Mouse (Mus musculus) CH12.LX (cell line): ENCODE data around the gene Gm49384. TPM values are rescaled to one million over a fixed set of nuclear protein-coding genes. Genes with fewer than 3 reads are reported as not detected.
A peak's percentile ranks its signal among the peaks of the same experiment; 100 is the strongest.

Source experiments
- DNase-seq: peaks from one replicate; pipeline ENCODE4 v3.0.0-alpha.2; 2013; ENCODE audit errors: extremely low read depth
- H3K27ac ChIP-seq: 2 replicates; pipeline ENCODE4 v1.5.1; 2012; ENCODE audit warnings: low read depth, mild to moderate bottlenecking, control low read depth, moderate library complexity; ENCODE audit not compliant: insufficient read depth
- H3K27me3 ChIP-seq: replicated peaks from 2 replicates; pipeline ENCODE3; 2012; ENCODE audit warnings: inconsistent platforms
- H3K36me3 ChIP-seq, 2 experiments: replicated peaks in 1 of 2; 2 replicates each; pipeline versions ENCODE3 to v1.6.1; 2012; ENCODE audit warnings: inconsistent platforms in 1 of 2, low read length in 1 of 2, mild to moderate bottlenecking in 1 of 2, mixed read lengths in 1 of 2, moderate library complexity in 1 of 2; ENCODE audit not compliant: control insufficient read depth in 1 of 2, insufficient read depth in 1 of 2
- H3K4me1 ChIP-seq, 2 experiments: 2 replicates each; pipeline ENCODE4 v1.6.1; 2012; ENCODE audit warnings: inconsistent platforms in 1 of 2, moderate library complexity in 1 of 2; ENCODE audit not compliant: insufficient read depth in 2 of 2, control insufficient read depth in 1 of 2
- H3K4me2 ChIP-seq: 2 replicates; pipeline ENCODE4 v1.6.1; 2012; ENCODE audit warnings: low read depth, mild to moderate bottlenecking, control low read depth; ENCODE audit not compliant: poor library complexity, insufficient read depth, severe bottlenecking
- H3K4me3 ChIP-seq, 3 experiments: fragments of 150-350 bp in 1 of 3; sonication (generic) in 1 of 3; replicated peaks in 1 of 3; 2 replicates each; pipeline versions ENCODE3 to v1.5.1; 2011 to 2012; ENCODE audit warnings: low read depth in 2 of 3, low read length in 2 of 3, mild to moderate bottlenecking in 2 of 3, moderate library complexity in 2 of 3, control low read depth in 1 of 3, improper control_type of control experiment in 1 of 3, inconsistent platforms in 1 of 3, mixed read lengths in 1 of 3; ENCODE audit not compliant: poor library complexity in 1 of 3
- H3K79me2 ChIP-seq: replicated peaks from 2 replicates; pipeline ENCODE4 v1.6.1; 2012; ENCODE audit warnings: mild to moderate bottlenecking, moderate library complexity; ENCODE audit not compliant: control insufficient read depth, poor library complexity, insufficient read depth, severe bottlenecking; ENCODE audit errors: extremely low read depth
- H3K9ac ChIP-seq: 2 replicates; pipeline ENCODE4 v1.6.1; 2012; ENCODE audit warnings: low read depth, mild to moderate bottlenecking, control low read depth, moderate library complexity; ENCODE audit not compliant: insufficient read depth
- H3K9me3 ChIP-seq: replicated peaks from 2 replicates; pipeline ENCODE3; 2012; ENCODE audit warnings: low read length, inconsistent platforms, mixed read lengths
- BHLHE40 ChIP-seq: IDR thresholded peaks from 2 replicates; pipeline ENCODE4 v1.6.1; 2011; ENCODE audit warnings: mild to moderate bottlenecking, low read depth, low read length, improper control_type of control experiment
- CHD2 ChIP-seq: IDR thresholded peaks from 2 replicates; pipeline ENCODE4 v1.6.1; 2011; ENCODE audit warnings: low read length, improper control_type of control experiment
- E2F4 ChIP-seq: IDR thresholded peaks from 2 replicates; pipeline ENCODE4 v1.6.1; 2011; ENCODE audit warnings: low read depth, low read length, improper control_type of control experiment; ENCODE audit not compliant: insufficient replicate concordance
- EP300 ChIP-seq: IDR thresholded peaks from 2 replicates; pipeline ENCODE4 v1.6.1; 2011; ENCODE audit warnings: low read length, improper control_type of control experiment
- ETS1 ChIP-seq: conservative IDR thresholded peaks from 2 replicates; pipeline ENCODE4 v1.6.1; 2012; ENCODE audit warnings: low read depth, mild to moderate bottlenecking, inconsistent platforms, low read length, improper control_type of control experiment, moderate library complexity
- HCFC1 ChIP-seq: IDR thresholded peaks from 2 replicates; pipeline ENCODE4 v1.6.1; 2012; ENCODE audit warnings: low read depth, mild to moderate bottlenecking, inconsistent platforms, low read length, improper control_type of control experiment
- IRF4 ChIP-seq: IDR thresholded peaks from 2 replicates; pipeline ENCODE4 v1.6.1; 2014; ENCODE audit warnings: low read depth, mild to moderate bottlenecking, inconsistent platforms, low read length, improper control_type of control experiment
- JUN ChIP-seq: IDR thresholded peaks from 2 replicates; pipeline ENCODE4 v1.6.1; 2011; ENCODE audit warnings: low read depth, mild to moderate bottlenecking, low read length, improper control_type of control experiment, moderate library complexity; ENCODE audit not compliant: insufficient read depth
- MAFK ChIP-seq: IDR thresholded peaks from 2 replicates; pipeline ENCODE4 v1.6.1; 2011; ENCODE audit warnings: low read length, improper control_type of control experiment; ENCODE audit not compliant: insufficient replicate concordance
- MAX ChIP-seq: IDR thresholded peaks from 2 replicates; pipeline ENCODE4 v1.6.1; 2011; ENCODE audit warnings: low read length, improper control_type of control experiment
- MEF2A ChIP-seq: IDR thresholded peaks from 2 replicates; pipeline ENCODE4 v1.6.1; 2014; ENCODE audit warnings: low read depth, mild to moderate bottlenecking, inconsistent platforms, low read length, improper control_type of control experiment, borderline replicate concordance
- MXI1 ChIP-seq: IDR thresholded peaks from 2 replicates; pipeline ENCODE4 v1.6.1; 2011; ENCODE audit warnings: mild to moderate bottlenecking, low read depth, low read length, improper control_type of control experiment
- NRF1 ChIP-seq: IDR thresholded peaks from 2 replicates; pipeline ENCODE4 v1.6.1; 2014; ENCODE audit warnings: low read depth, mild to moderate bottlenecking, inconsistent platforms, low read length, improper control_type of control experiment, moderate library complexity
- PAX5 ChIP-seq: IDR thresholded peaks from 2 replicates; pipeline ENCODE4 v1.6.1; 2012; ENCODE audit warnings: low read length, inconsistent platforms, mixed read lengths
- POLR2A ChIP-seq: IDR thresholded peaks from 2 replicates; pipeline ENCODE4 v1.6.1; 2011; ENCODE audit warnings: low read depth, mild to moderate bottlenecking, improper control_type of control experiment, low read length
- RAD21 ChIP-seq: IDR thresholded peaks from 2 replicates; pipeline ENCODE4 v1.6.1; 2011; ENCODE audit warnings: low read depth, mild to moderate bottlenecking, low read length, improper control_type of control experiment, moderate library complexity
- RCOR1 ChIP-seq: conservative IDR thresholded peaks from 2 replicates; pipeline ENCODE4 v1.6.1; 2012; ENCODE audit warnings: low read depth, mild to moderate bottlenecking, inconsistent platforms, low read length, improper control_type of control experiment
- TCF12 ChIP-seq: IDR thresholded peaks from 2 replicates; pipeline ENCODE4 v1.6.1; 2014; ENCODE audit warnings: low read depth, mild to moderate bottlenecking, inconsistent platforms, low read length, improper control_type of control experiment
- UBTF ChIP-seq: IDR thresholded peaks from 2 replicates; pipeline ENCODE4 v1.6.1; 2012; ENCODE audit warnings: low read depth, mild to moderate bottlenecking, inconsistent platforms, low read length, improper control_type of control experiment, moderate library complexity
- USF1 ChIP-seq: IDR thresholded peaks from 2 replicates; pipeline ENCODE4 v1.6.1; 2014; ENCODE audit warnings: low read depth, mild to moderate bottlenecking, inconsistent platforms, low read length, improper control_type of control experiment
- ZC3H11A ChIP-seq: IDR thresholded peaks from 2 replicates; pipeline ENCODE4 v1.6.1; 2012; ENCODE audit warnings: low read depth, mild to moderate bottlenecking, inconsistent platforms, low read length, improper control_type of control experiment
- ZKSCAN1 ChIP-seq: IDR thresholded peaks from 2 replicates; pipeline ENCODE4 v1.6.1; 2012; ENCODE audit warnings: low read depth, inconsistent platforms, low read length, improper control_type of control experiment, borderline replicate concordance
- ZMIZ1 ChIP-seq: IDR thresholded peaks from 2 replicates; pipeline ENCODE4 v1.6.1; 2012; ENCODE audit warnings: low read depth, mild to moderate bottlenecking, inconsistent platforms, low read length, improper control_type of control experiment
- ZNF384 ChIP-seq: IDR thresholded peaks from 2 replicates; pipeline ENCODE4 v1.6.1; 2012; ENCODE audit warnings: low read depth, low read length, improper control_type of control experiment, inconsistent platforms
- dilution Hi-C: fragments of 300-500 bp; cut with MboI; formaldehyde crosslinking; loops from 2 replicates; pipeline ENCODE4 v1.14.3; 2020; ENCODE audit warnings: low sequenced_read_pairs; ENCODE audit not compliant: extremely low pct_unique_long_range_greater_than_20kb, extremely low pct_ligation_motif_present
- in situ Hi-C: fragments of 300-500 bp; cut with MboI; formaldehyde crosslinking; loops from 3 replicates; pipeline ENCODE4 v1.14.3; 2019; ENCODE audit warnings: low sequenced_read_pairs, low pct_ligation_motif_present, low pct_unique_long_range_greater_than_20kb, mixed read lengths
- polyA plus RNA-seq: library from polyadenylated mRNA; unstranded; fragments of >175 nt; gene quantifications from 2 replicates; pipeline ENCODE4 v1.2.1, GENCODE M21; 2012; ENCODE audit warnings: low read depth; ENCODE audit not compliant: insufficient read length
- total RNA-seq, 2 experiments: library from RNA; depleted of rRNA; stranded (reverse); fragments of 300-350 nt in 1 of 2; fragments of >200 nt in 1 of 2; gene quantifications; 2 replicates each; pipeline ENCODE4 v1.2.3; 2012 to 2014

Gene Gm49384
- total and polyA plus RNA-seq, 3 experiments: 23.4 to 54.9 (median 34.4) TPM

- H3K4me2 ChIP-seq: no peak overlapping the region
- no peaks in the 10 kb centered on the region for H3K9me3 ChIP-seq
- no peak for DNase-seq
- H3K36me3 ChIP-seq: peaks cover 35 to 67% of the 10 kb centered on the region in 2 experiments
- peaks cover 4 to 79% of the 10 kb centered on the region in 2 experiments; a peak in 2 of 4 replicates for H3K4me1 ChIP-seq
- no peaks in the 10 kb centered on the region for H3K27me3 ChIP-seq
- no peak overlapping the region for H3K4me3 ChIP-seq
- TF ChIP-seq MAFK: no peak
- TF ChIP-seq JUN: no peak
- TF ChIP-seq UBTF: no peak
- no peak for TF ChIP-seq RAD21
- TF ChIP-seq USF1: no peak
- TF ChIP-seq ZC3H11A: no peak
- TF ChIP-seq MXI1: no peak
- TF ChIP-seq MAX: no peak
- TF ChIP-seq ZMIZ1: no peak
- TF ChIP-seq ZKSCAN1: no peak
- no peak for TF ChIP-seq IRF4
- TF ChIP-seq RCOR1: no peak
- TF ChIP-seq E2F4: no peak
- no peak for TF ChIP-seq EP300
- no peak for TF ChIP-seq CHD2
- TF ChIP-seq PAX5: no peak
- no peak for TF ChIP-seq NRF1
- TF ChIP-seq POLR2A: no peak
- no peaks in the 10 kb centered on the region for H3K79me2 ChIP-seq
- H3K27ac ChIP-seq: peak overlapping the region; percentile 69
- no peak overlapping the region for H3K9ac ChIP-seq
- in situ Hi-C loops: loop anchor here (25.0 kb wide), 2 partner anchors 372 to 472 kb away; partner anchors contain the start of genes Sos2 and Vcpkmt
- dilution Hi-C loops: no loop called here
Observed at GRCm38 (mm10) chr12:69215000-69215785, 11.1 kb upstream of the Gm49384 start.

- Histone ChIP-seq H3K27ac (peak overlapping the region; percentile 10), H3K4me2 (no peak overlapping the region), H3K4me1 (peaks cover 4 to 71% of the 10 kb centered on the region in 2 experiments; a peak in 2 of 4 replicates), H3K27me3 (no peaks in the 10 kb centered on the region), H3K79me2 (no peaks in the 10 kb centered on the region), H3K9me3 (no peaks in the 10 kb centered on the region), H3K9ac (no peak overlapping the region), H3K36me3 (peaks cover 36 to 69% of the 10 kb centered on the region in 2 experiments), H3K4me3 (no peak overlapping the region)
- in situ Hi-C loops (loop anchor here (25.0 kb wide), 2 partner anchors 373 to 473 kb away; partner anchors contain the start of genes Sos2 and Vcpkmt), dilution Hi-C loops (no loop called here)
- DNase-seq: peak; percentile 70
- TF ChIP-seq BHLHE40 (0 out of 2 replicates have a peak, but pooled peaks have one; percentile 22), EP300 (0 out of 2 replicates have a peak, but pooled peaks have one; percentile 26), ZNF384 (0 out of 2 replicates have a peak, but pooled peaks have one; percentile 36), HCFC1 (no peak), ZMIZ1 (no peak), CHD2 (no peak), POLR2A (no peak), ETS1 (peak; percentile 60), TCF12 (peak; percentile 41; the same call in 1 of the 2 replicates), IRF4 (0 out of 2 replicates have a peak, but pooled peaks have one; percentile 31), MEF2A (peak; percentile 34; the same call in 1 of the 2 replicates)
Observed at GRCm38 (mm10) chr12:69214393-69214792, 10.3 kb upstream of the Gm49384 start.
